Mouse (Mus musculus) cerebellum, adult 18-20 months (tissue): ENCODE measurements around the gene Ncoa5.
A peak's percentile ranks its signal among the peaks of the same experiment; 100 is the strongest.

Source experiments
- DNase-seq, 2 experiments: peaks; one replicate each; pipeline ENCODE4 v3.0.0; 2021

Ncoa5 gene

GRCm38 (mm10) chr2:164991808-164992207 is 42.9 kb downstream of the Ncoa5 start:
- peak in 1 of 2 experiments; percentile 18 for DNase-seq

- peak in 1 of 2 experiments; percentile 10 for DNase-seq
Measured at GRCm38 (mm10) chr2:164991111-164991510, 43.6 kb downstream of the Ncoa5 start.

- no peak for DNase-seq
Measured at GRCm38 (mm10) chr2:164988777-164989176, 45.9 kb downstream of the Ncoa5 start.

GRCm38 (mm10) chr2:164986371-164987027 is 48.2 kb downstream of the Ncoa5 start:
- DNase-seq, result peak; percentile 80 to 83

GRCm38 (mm10) chr2:164985962-164986361 is 48.7 kb downstream of the Ncoa5 start:
- DNase-seq, result no peak

GRCm38 (mm10) chr2:164979749-164980148 is 54.9 kb downstream of the Ncoa5 start:
- no peak for DNase-seq

GRCm38 (mm10) chr2:164975611-164976010 is 59.1 kb downstream of the Ncoa5 start:
- DNase-seq, result peak in 1 of 2 experiments; percentile 55

GRCm38 (mm10) chr2:164972646-164973045 is 62.0 kb downstream of the Ncoa5 start:
- peak in 1 of 2 experiments; percentile 47 for DNase-seq

GRCm38 (mm10) chr2:164970631-164971196 is 64.0 kb downstream of the Ncoa5 start:
- DNase-seq, result peak; percentile 89 to 90

- peak; percentile 57 to 64 for DNase-seq
Measured at GRCm38 (mm10) chr2:164969348-164969781, 65.3 kb downstream of the Ncoa5 start.

GRCm38 (mm10) chr2:164968451-164968851 is 66.2 kb downstream of the Ncoa5 start:
- peak; percentile 57 to 70 for DNase-seq

GRCm38 (mm10) chr2:164967761-164968440 is 66.8 kb downstream of the Ncoa5 start:
- peak; percentile 88 to 90 for DNase-seq

- DNase-seq, result peak; percentile 63 to 68
Measured at GRCm38 (mm10) chr2:164967193-164967592, 67.5 kb downstream of the Ncoa5 start.

- peak in 1 of 2 experiments; percentile 17 for DNase-seq
Measured at GRCm38 (mm10) chr2:164966381-164966780, 68.3 kb downstream of the Ncoa5 start.

- DNase-seq, result no peak
Measured at GRCm38 (mm10) chr2:164964981-164965380, 69.7 kb downstream of the Ncoa5 start.

- DNase-seq, result no peak
Measured at GRCm38 (mm10) chr2:164964242-164964894, 70.3 kb downstream of the Ncoa5 start.

GRCm38 (mm10) chr2:164962183-164962580 is 72.5 kb downstream of the Ncoa5 start:
- no peak for DNase-seq

GRCm38 (mm10) chr2:164961506-164962182 is 73.0 kb downstream of the Ncoa5 start:
- DNase-seq, result peak; percentile 82 to 88

- DNase-seq, result peak; percentile 84 to 89
Measured at GRCm38 (mm10) chr2:164960716-164961441, 73.8 kb downstream of the Ncoa5 start, which contains the start of gene Slc12a5. Gene Slc12a5 (plus strand): TSS chr2:164960802.

- peak in 1 of 2 experiments; percentile 9 for DNase-seq
Measured at GRCm38 (mm10) chr2:164957548-164958315, 76.9 kb downstream of the Ncoa5 start.

- no peak for DNase-seq
Measured at GRCm38 (mm10) chr2:164956195-164956594, 78.5 kb downstream of the Ncoa5 start.
